Mouse (Mus musculus) spleen, postnatal 14 days (tissue): ENCODE data around the gene Eef1akmt1.

Experiments
- DNase-seq, 2 experiments: peaks; one replicate each; pipeline ENCODE4 v3.0.0; 2021 to 2022; ENCODE audit warnings: low spot score in 2 of 2

The Eef1akmt1 gene

DNA sequence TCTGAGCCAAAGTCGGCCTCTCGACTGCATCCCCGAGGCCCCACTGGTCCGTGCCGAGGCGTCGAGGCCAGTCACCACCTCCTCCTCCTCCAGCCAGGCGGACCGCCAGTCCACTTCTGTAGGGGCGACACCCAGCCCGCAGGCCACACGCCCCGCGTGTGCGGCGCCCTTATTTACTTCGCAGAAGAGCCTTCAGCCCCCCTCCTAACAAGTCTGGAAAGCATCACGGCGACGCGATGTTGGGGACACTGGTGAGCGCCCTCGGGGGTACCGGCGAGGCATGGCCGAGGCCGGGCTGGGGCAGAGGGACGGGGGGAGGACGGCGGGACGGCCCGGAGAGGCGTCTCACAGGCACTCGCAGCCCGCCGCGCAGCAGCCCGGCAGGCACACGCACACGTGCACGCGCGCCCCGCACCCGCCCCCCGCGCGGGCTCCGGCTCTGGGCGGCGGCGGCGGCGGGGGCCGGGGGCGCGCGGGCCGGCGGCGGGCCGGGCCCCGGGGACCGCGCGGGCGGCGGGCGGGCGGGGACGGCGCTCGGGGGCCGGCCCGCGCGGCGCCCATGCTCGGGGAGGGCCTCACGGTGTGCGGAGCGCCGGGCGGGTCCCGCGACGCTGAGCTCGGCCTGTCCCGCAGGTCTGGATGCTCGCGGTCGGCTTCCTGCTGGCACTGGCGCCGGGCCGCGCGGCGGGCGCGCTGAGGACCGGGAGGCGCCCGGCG, 46.6 kb downstream of the Eef1akmt1 start, which contains the start of gene Il17d:
TSS of gene Il17d (plus strand) at position 107 of the 717 bp plus-strand sequence.
- DNase-seq, result no peak

DNA sequence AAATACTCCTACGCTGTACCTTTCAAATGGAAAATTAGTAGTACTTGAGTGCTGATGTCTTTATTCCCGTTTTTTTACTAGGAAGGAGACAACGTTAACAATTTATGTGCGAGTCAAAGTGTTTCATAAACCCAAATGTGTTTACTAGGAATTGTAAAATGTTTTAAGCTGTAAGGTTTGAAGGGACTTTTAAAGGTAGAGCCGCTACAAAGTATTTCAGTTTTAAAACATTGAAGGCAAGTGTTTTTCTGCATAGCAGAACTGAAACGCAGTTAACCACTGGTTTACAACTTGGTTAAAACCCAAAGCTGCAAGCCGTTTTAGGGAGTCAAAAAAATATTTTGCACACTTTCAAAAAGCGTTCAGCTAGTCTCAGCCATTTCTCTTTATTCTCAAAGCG, 47.6 kb downstream of the Eef1akmt1 start:
- DNase-seq, result no peak

DNA sequence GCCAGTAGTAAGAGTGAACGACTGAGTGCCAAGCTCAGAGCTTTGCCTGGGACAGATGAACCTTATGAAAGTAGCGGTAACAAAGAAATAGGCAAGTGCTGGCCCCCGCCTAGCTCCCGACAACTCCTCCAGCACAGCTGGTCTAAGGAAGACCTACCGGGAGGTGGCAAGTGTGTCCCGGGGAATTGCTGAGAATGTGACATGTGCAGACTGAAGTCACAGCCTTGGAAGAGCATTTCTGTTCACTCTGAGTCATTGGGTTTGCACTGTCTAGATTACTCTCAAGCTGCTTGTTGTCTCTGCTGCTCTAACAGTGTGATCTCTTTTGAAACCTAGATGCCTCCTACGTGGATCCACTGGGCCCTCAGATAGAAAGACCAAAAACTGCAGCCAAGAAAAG, 54.4 kb downstream of the Eef1akmt1 start:
- DNase-seq, result no peak

DNA sequence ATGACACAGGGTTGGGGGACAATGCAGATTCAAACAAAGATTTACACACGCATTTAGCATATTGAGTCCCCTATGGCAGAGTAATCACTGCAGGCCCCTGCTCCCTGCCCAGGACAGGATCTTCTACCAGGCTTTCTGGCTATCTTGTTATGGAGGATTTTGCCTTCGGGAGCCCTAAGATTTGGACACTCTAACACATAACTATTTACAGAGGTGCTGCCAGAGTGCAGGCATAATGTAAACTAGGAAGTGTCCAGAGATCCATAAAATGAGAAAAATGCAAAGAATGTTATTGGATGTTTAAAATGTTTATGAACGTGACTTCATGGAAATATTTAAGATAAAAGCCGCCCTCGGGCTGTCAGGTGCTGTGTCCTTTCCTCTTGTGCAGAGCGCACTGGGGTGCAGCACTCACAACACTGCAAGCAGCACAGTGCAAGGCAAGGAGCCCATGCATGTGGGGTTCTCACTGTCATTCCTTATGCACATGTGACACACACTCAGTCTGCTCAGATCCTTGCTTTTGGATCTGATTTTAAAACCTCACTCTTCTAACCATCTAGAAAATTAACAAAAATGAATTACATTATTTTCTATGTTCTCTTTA, 56.2 kb downstream of the Eef1akmt1 start:
- DNase-seq, result no peak

DNA sequence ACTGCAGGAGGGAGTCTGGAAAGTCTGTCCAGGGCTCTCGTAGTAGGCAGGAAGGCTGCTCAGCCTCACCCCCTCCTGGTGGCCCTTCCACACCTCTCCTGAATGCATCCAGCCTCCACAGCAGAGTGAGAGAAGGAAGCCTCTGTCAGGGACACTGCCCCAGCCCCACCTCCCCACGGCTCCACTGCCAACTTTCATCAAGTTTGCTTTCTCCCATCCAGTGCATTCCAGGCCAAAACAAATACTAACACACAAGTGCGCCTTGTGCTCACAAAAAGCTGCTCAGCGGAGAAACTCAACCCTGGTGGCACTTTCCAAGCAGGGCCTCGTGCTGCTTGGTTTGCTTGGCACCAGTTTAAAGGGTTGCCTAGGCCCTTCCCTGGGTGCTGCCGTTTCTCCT, 61.9 kb downstream of the Eef1akmt1 start:
- no peak for DNase-seq

DNA sequence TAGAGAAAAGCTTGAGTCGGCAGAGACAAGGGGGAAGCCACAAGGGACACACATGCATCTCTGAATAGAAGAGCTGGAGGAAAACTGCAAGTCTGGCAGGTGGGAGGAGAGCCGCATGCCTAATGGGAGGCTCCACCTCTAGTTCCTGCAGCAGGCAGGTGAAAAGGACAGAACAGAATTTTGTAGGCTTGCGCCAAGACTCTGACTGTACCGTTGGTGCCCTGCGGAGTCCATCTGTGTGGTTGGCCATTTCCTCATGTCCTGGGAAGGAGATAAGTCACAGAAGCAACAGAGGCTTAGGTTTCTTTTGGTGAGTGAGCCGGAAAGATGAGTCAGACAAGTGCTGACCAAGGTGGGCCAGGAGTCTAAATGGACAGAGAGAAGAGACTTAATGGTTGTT, 67.7 kb downstream of the Eef1akmt1 start:
- DNase-seq, result no peak
